Mouse (Mus musculus): ENCODE results near the gene Sox14. TPM values are rescaled to one million over a fixed set of nuclear protein-coding genes. Genes with fewer than 3 reads are reported as not detected.

Gene Sox14
- polyA plus RNA-seq, 1 experiment = not detected

- TF ChIP-seq GATA1 (IDR thresholded peaks at IDR 0.05; ENCODE audit: low read length) = no peak
These were observed 6.7 kb downstream of the Sox14 start for GRCm38 (mm10) chr9:99869275-99869674.

GRCm38 (mm10) chr9:99868606-99869005 lies 7.4 kb downstream of the Sox14 start:
- TF ChIP-seq GATA1 (IDR thresholded peaks at IDR 0.05; ENCODE audit: low read length) = no peak

- no peak for TF ChIP-seq GATA1 (IDR thresholded peaks at IDR 0.05; ENCODE audit: low read length)
These were observed 7.9 kb downstream of the Sox14 start for GRCm38 (mm10) chr9:99868054-99868453.

- no peak for TF ChIP-seq GATA1 (IDR thresholded peaks at IDR 0.05; ENCODE audit: low read length)
These were observed 13.0 kb downstream of the Sox14 start for GRCm38 (mm10) chr9:99862936-99863335.

- no peak for TF ChIP-seq GATA1 (IDR thresholded peaks at IDR 0.05; ENCODE audit: low read length)
These were observed 21.5 kb downstream of the Sox14 start for GRCm38 (mm10) chr9:99854486-99854885.

GRCm38 (mm10) chr9:99853356-99853755 lies 22.6 kb downstream of the Sox14 start:
- no peak for TF ChIP-seq GATA1 (IDR thresholded peaks at IDR 0.05; ENCODE audit: low read length)

- no peak for TF ChIP-seq GATA1 (IDR thresholded peaks at IDR 0.05; ENCODE audit: low read length)
These were observed 25.6 kb downstream of the Sox14 start for GRCm38 (mm10) chr9:99850354-99850753.

- TF ChIP-seq GATA1 (IDR thresholded peaks at IDR 0.05; ENCODE audit: low read length) = no peak
These were observed 27.6 kb downstream of the Sox14 start for GRCm38 (mm10) chr9:99848327-99848726.

GRCm38 (mm10) chr9:99846820-99847219 lies 29.1 kb downstream of the Sox14 start:
- no peak for TF ChIP-seq GATA1 (IDR thresholded peaks at IDR 0.05; ENCODE audit: low read length)

- TF ChIP-seq GATA1 (IDR thresholded peaks at IDR 0.05; ENCODE audit: low read length) = no peak
These were observed 36.6 kb downstream of the Sox14 start for GRCm38 (mm10) chr9:99839367-99839766.

- no peak for TF ChIP-seq GATA1 (IDR thresholded peaks at IDR 0.05; ENCODE audit: low read length)
These were observed 37.1 kb downstream of the Sox14 start for GRCm38 (mm10) chr9:99838877-99839276.

- TF ChIP-seq GATA1 (IDR thresholded peaks at IDR 0.05; ENCODE audit: low read length) = no peak
These were observed 39.3 kb downstream of the Sox14 start for GRCm38 (mm10) chr9:99836707-99837106.

- TF ChIP-seq GATA1 (IDR thresholded peaks at IDR 0.05; ENCODE audit: low read length) = no peak
These were observed 40.1 kb downstream of the Sox14 start for GRCm38 (mm10) chr9:99835624-99836430.

Other genes with a start within 250 kb of the Sox14 start
- gene Dzip1l, start 246.7 kb downstream of the Sox14 start, polyA plus RNA-seq (2012) = not detected in 2 replicates
- gene Cldn18, start 158.9 kb downstream of the Sox14 start, polyA plus RNA-seq (2012) = not detected in 2 replicates

Measured in G1E-ER4 (cell line).